Mouse (Mus musculus): ENCODE results near the gene Pik3c2a.

Pik3c2a gene

GRCm38 (mm10) chr7:116301144-116301543 is 142.1 kb downstream of the Pik3c2a start:
- DNase-seq (ENCODE audit: extremely low read depth, insufficient read length, low spot score) = no peak

- DNase-seq (ENCODE audit: extremely low read depth, insufficient read length, low spot score) = no peak
These were observed 144.4 kb downstream of the Pik3c2a start for GRCm38 (mm10) chr7:116298851-116299250.

- DNase-seq (ENCODE audit: extremely low read depth, insufficient read length, low spot score) = no peak
These were observed 144.9 kb downstream of the Pik3c2a start for GRCm38 (mm10) chr7:116298389-116298788.

- no peak for DNase-seq (ENCODE audit: extremely low read depth, insufficient read length, low spot score)
These were observed 148.3 kb downstream of the Pik3c2a start for GRCm38 (mm10) chr7:116294961-116295360.

GRCm38 (mm10) chr7:116292377-116292776 is 150.9 kb downstream of the Pik3c2a start:
- DNase-seq (ENCODE audit: extremely low read depth, insufficient read length, low spot score) = no peak

GRCm38 (mm10) chr7:116290559-116290958 is 152.7 kb downstream of the Pik3c2a start:
- no peak for DNase-seq (ENCODE audit: extremely low read depth, insufficient read length, low spot score)

GRCm38 (mm10) chr7:116288996-116289395 is 154.3 kb downstream of the Pik3c2a start:
- DNase-seq (ENCODE audit: extremely low read depth, insufficient read length, low spot score) = no peak

- no peak for DNase-seq (ENCODE audit: extremely low read depth, insufficient read length, low spot score)
These were observed 155.3 kb downstream of the Pik3c2a start for GRCm38 (mm10) chr7:116287959-116288358.
